Mouse (Mus musculus): ENCODE data around the gene Vstm2a. TPM values are rescaled to one million over a fixed set of nuclear protein-coding genes. Genes with fewer than 3 reads are reported as not detected.

The Vstm2a gene
- polyA plus RNA-seq, 1 experiment from 2014 or later = 2.0 TPM

- Histone ChIP-seq H3K27me3 (ENCODE audit: insufficient read depth, low read length) (no peaks in the 10 kb centered on the region), H3K36me3 (ENCODE audit: insufficient read depth, low read length) (no peaks in the 10 kb centered on the region), H3K9ac (ENCODE audit: low read depth, low read length) (no peak overlapping the region), H3K4me2 (ENCODE audit: low read length) (no peak overlapping the region), H3K4me3 (replicated peaks; ENCODE audit: low read depth, low read length) (no peak overlapping the region), H3K4me1 (replicated peaks; ENCODE audit: insufficient read depth, low read length) (no peaks in the 10 kb centered on the region), H3K27ac (no peak overlapping the region), H3K9me3 (replicated peaks; ENCODE audit: low read length) (no peaks in the 10 kb centered on the region)
- DNase-seq (ENCODE audit: low spot score) (no peak), ATAC-seq (replicated peaks; ENCODE audit: low FRiP score, low read depth) (no peak)
- 21% methylated on average over 3 of the region's 3 CpGs for WGBS
- TF ChIP-seq CTCF (IDR thresholded peaks at IDR 0.05; ENCODE audit: low read depth) = no peak
Observed at GRCm38 (mm10) chr11:16345179-16345578, 87.7 kb downstream of the Vstm2a start.

DNA sequence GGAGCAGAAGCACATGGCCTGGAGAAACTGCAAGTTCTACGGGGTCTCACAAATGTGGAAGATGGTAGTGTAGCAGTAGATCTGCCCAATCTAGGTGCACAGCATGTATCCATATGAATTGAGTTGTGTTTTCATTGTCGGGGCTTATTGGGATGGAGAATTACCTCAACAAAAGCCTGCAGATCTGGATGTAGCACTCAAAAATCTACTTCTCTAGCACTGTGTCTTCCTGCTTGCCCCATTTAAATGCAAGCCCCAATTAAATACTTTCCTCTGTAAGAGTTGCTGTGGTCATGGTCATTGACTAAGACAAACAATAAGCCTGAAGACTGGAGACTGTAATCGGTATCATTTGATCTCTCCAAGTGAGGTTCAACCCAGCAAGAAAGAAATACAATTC is 88.2 kb downstream of the Vstm2a start:
- WGBS = 67% methylated on average over 3 of the region's 3 CpGs
- Histone ChIP-seq H3K9me3 (replicated peaks; ENCODE audit: low read length) (no peaks in the 10 kb centered on the region), H3K27me3 (ENCODE audit: insufficient read depth, low read length) (no peaks in the 10 kb centered on the region), H3K4me3 (replicated peaks; ENCODE audit: low read depth, low read length) (no peak overlapping the region), H3K4me2 (ENCODE audit: low read length) (no peak overlapping the region), H3K9ac (ENCODE audit: low read depth, low read length) (no peak overlapping the region), H3K27ac (no peak overlapping the region), H3K4me1 (replicated peaks; ENCODE audit: insufficient read depth, low read length) (no peaks in the 10 kb centered on the region), H3K36me3 (ENCODE audit: insufficient read depth, low read length) (no peaks in the 10 kb centered on the region)
- no peak for DNase-seq (ENCODE audit: low spot score)
- no peak for TF ChIP-seq CTCF (IDR thresholded peaks at IDR 0.05; ENCODE audit: low read depth)
- ATAC-seq (replicated peaks; ENCODE audit: low FRiP score, low read depth) = no peak

DNA sequence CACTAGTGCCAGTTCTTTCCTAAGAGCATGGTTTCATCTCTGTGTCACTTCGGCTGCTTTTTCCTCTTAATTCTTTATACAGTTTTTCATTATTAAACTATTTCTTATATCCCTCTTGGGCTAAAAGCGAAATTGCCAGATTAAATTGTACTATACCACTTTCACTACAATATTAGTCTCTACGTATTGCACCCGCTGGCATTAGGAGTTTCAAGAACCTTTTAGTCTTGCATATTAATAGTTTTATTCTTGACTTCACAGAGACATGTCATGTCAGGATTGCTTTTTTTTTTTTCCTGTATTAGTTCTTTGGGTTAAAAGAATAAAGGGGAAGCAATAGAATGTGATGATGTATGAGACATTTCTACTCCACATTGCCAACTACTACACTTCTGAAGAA is 94.4 kb downstream of the Vstm2a start:
- Histone ChIP-seq H3K4me3 (replicated peaks; ENCODE audit: low read depth, low read length) (no peak overlapping the region), H3K36me3 (ENCODE audit: insufficient read depth, low read length) (no peaks in the 10 kb centered on the region), H3K9me3 (replicated peaks; ENCODE audit: low read length) (no peaks in the 10 kb centered on the region), H3K27me3 (ENCODE audit: insufficient read depth, low read length) (no peaks in the 10 kb centered on the region), H3K4me2 (ENCODE audit: low read length) (no peak overlapping the region), H3K27ac (no peak overlapping the region), H3K9ac (ENCODE audit: low read depth, low read length) (no peak overlapping the region), H3K4me1 (replicated peaks; ENCODE audit: insufficient read depth, low read length) (no peaks in the 10 kb centered on the region)
- 90% methylated on average over 4 of the region's 4 CpGs for WGBS
- ATAC-seq (replicated peaks; ENCODE audit: low FRiP score, low read depth) (no peak), DNase-seq (ENCODE audit: low spot score) (no peak)
- TF ChIP-seq CTCF (IDR thresholded peaks at IDR 0.05; ENCODE audit: low read depth) = no peak

- no peak for TF ChIP-seq CTCF (IDR thresholded peaks at IDR 0.05; ENCODE audit: low read depth)
- ATAC-seq (replicated peaks; ENCODE audit: low FRiP score, low read depth) = no peak
- no peaks in the 10 kb centered on the region for H3K36me3 ChIP-seq (ENCODE audit: insufficient read depth, low read length)
Observed at GRCm38 (mm10) chr11:16354356-16354755, 96.8 kb downstream of the Vstm2a start.

DNA sequence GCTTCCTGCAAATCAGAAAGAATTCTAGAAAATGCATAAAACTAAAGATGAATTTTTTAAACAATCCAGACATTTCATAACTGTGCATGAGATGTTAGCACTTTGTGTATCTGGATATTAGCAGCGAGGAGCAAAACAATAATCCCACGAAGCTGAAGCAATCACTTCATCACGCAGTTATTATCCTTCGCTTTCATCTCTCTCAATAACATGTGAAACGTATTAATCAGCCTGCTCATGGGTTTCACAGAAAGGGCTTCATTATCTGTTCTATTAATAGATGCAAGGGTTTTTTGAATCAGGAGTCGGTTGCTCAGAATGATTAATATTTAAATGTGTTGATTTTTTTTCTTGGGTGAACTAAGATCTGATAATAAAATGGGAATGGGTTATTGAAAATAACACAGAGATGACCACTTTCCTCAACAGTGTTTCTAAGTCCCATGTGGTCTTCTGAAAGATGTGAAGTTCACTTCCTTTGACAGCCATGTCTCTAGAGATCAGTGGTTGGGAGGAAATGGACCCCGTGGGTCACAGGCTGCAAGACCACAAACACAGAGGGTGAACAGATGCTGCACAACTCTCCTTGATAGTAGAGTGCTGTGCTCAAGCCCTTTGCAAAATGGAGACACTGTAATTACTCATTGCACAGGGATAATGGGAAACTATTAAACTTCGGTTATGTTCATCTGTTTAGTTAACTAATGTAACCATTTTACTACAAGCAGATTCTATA is 109.5 kb downstream of the Vstm2a start:
- no peak overlapping the region for H3K4me2 ChIP-seq (ENCODE audit: low read length)
- H3K27ac ChIP-seq = no peak overlapping the region
- H3K4me1 ChIP-seq (replicated peaks; ENCODE audit: insufficient read depth, low read length) = no peaks in the 10 kb centered on the region
- ATAC-seq (replicated peaks; ENCODE audit: low FRiP score, low read depth) (no peak), DNase-seq (ENCODE audit: low spot score) (no peak)
- no peaks in the 10 kb centered on the region for H3K9me3 ChIP-seq (replicated peaks; ENCODE audit: low read length)
- no peaks in the 10 kb centered on the region for H3K36me3 ChIP-seq (ENCODE audit: insufficient read depth, low read length)
- no peak overlapping the region for H3K4me3 ChIP-seq (replicated peaks; ENCODE audit: low read depth, low read length)
- TF ChIP-seq CTCF (IDR thresholded peaks at IDR 0.05; ENCODE audit: low read depth) = no peak
- H3K27me3 ChIP-seq (ENCODE audit: insufficient read depth, low read length) = no peaks in the 10 kb centered on the region
- 76% methylated on average over 8 of the region's 8 CpGs for WGBS
- H3K9ac ChIP-seq (ENCODE audit: low read depth, low read length) = no peak overlapping the region

More at GRCm38 (mm10) chr11:16354356-16354755, 96.8 kb downstream of the Vstm2a start:
- Histone ChIP-seq H3K9me3 (replicated peaks; ENCODE audit: low read length) (no peaks in the 10 kb centered on the region), H3K4me1 (replicated peaks; ENCODE audit: insufficient read depth, low read length) (no peaks in the 10 kb centered on the region), H3K4me3 (replicated peaks; ENCODE audit: low read depth, low read length) (no peak overlapping the region), H3K27ac (no peak overlapping the region), H3K4me2 (ENCODE audit: low read length) (no peak overlapping the region), H3K9ac (ENCODE audit: low read depth, low read length) (no peak overlapping the region), H3K27me3 (ENCODE audit: insufficient read depth, low read length) (no peaks in the 10 kb centered on the region)
- no peak for DNase-seq (ENCODE audit: low spot score)

DNA sequence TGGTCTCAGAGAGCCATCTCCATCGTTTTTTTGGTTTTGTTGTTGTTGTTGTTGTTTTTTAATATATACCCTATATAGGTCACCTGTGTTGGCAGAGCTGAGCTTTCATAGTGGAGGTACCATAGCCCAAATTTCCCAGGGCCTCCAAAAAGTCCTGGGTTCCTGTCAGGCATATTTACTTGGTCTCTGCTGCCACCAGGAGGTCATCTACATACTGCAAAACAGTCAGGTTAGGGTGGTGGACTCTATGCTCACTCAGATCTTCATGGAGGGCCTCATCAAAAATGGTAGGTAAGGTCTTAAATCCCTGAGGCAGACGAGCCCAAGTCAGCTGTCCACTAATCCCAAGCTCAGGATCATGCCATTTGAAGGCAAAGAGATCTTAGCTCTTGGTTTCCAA is 146.1 kb downstream of the Vstm2a start:
- ATAC-seq (replicated peaks; ENCODE audit: low FRiP score, low read depth) = no peak
- Histone ChIP-seq H3K4me1 (replicated peaks; ENCODE audit: insufficient read depth, low read length) (no peaks in the 10 kb centered on the region), H3K4me2 (ENCODE audit: low read length) (no peak overlapping the region), H3K36me3 (ENCODE audit: insufficient read depth, low read length) (no peaks in the 10 kb centered on the region), H3K9me3 (replicated peaks; ENCODE audit: low read length) (no peaks in the 10 kb centered on the region), H3K4me3 (replicated peaks; ENCODE audit: low read depth, low read length) (no peak overlapping the region), H3K9ac (ENCODE audit: low read depth, low read length) (no peak overlapping the region), H3K27me3 (ENCODE audit: insufficient read depth, low read length) (no peaks in the 10 kb centered on the region), H3K27ac (no peak overlapping the region)
- peak; percentile 64 for TF ChIP-seq CTCF (IDR thresholded peaks at IDR 0.05; ENCODE audit: low read depth)
- WGBS = 40% methylated on average over 2 of the region's 2 CpGs
- peak; percentile 10 for DNase-seq (ENCODE audit: low spot score)

DNA sequence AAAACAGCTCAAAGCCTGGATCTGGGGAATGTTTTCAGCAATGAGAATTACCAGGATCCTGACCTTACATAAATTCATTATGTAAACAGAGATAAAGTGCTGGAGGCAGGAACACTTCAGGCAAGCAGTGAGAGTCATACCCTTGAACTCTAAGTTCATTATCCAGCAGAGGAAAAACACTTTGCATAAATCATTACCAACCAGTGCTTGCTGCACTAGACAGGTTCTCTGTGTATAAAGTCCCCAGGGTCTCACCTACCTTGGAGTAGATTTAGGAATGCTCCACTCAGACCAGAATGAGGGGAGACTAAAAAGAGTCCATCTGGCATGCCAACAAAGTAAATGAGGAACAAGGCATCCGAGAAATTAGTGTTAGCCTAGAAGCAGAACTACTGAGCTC is 154.2 kb downstream of the Vstm2a start:
- WGBS = 35% methylated on average over 1 of the region's 1 CpGs
- no peaks in the 10 kb centered on the region for H3K27me3 ChIP-seq (ENCODE audit: insufficient read depth, low read length)
- H3K4me2 ChIP-seq (ENCODE audit: low read length) = no peak overlapping the region
- H3K27ac ChIP-seq = no peak overlapping the region
- no peaks in the 10 kb centered on the region for H3K36me3 ChIP-seq (ENCODE audit: insufficient read depth, low read length)
- H3K4me3 ChIP-seq (replicated peaks; ENCODE audit: low read depth, low read length) = no peak overlapping the region
- H3K9ac ChIP-seq (ENCODE audit: low read depth, low read length) = no peak overlapping the region
- ATAC-seq (replicated peaks; ENCODE audit: low FRiP score, low read depth) (peak; percentile 66; the same call in 1 of the 2 replicates), DNase-seq (ENCODE audit: low spot score) (peak; percentile 38)
- H3K4me1 ChIP-seq (replicated peaks; ENCODE audit: insufficient read depth, low read length) = no peaks in the 10 kb centered on the region
- H3K9me3 ChIP-seq (replicated peaks; ENCODE audit: low read length) = no peaks in the 10 kb centered on the region
- TF ChIP-seq CTCF (IDR thresholded peaks at IDR 0.05; ENCODE audit: low read depth) = no peak
